Mouse (Mus musculus): ENCODE results near the gene Foxn3.

- TF ChIP-seq POLR2A (IDR thresholded peaks at IDR 0.05; ENCODE audit: low read depth, low read length) (no peak), MAX (IDR thresholded peaks at IDR 0.05; ENCODE audit: low read length) (no peak), E2F4 (IDR thresholded peaks at IDR 0.05; ENCODE audit: insufficient replicate concordance, low read depth, low read length) (no peak), MAZ (IDR thresholded peaks at IDR 0.05; ENCODE audit: low read depth, low read length) (no peak), TCF12 (IDR thresholded peaks at IDR 0.05; ENCODE audit: low read depth, low read length) (no peak), ETS1 (conservative IDR thresholded peaks at IDR 0.05; ENCODE audit: low read depth, low read length) (no peak), IRF4 (IDR thresholded peaks at IDR 0.05; ENCODE audit: low read depth, low read length) (no peak)
Measured at GRCm38 (mm10) chr12:99502225-99502624, 61.2 kb downstream of the Foxn3 start.

Measured in CH12.LX (cell line).